Mouse (Mus musculus): ENCODE data around the gene Crkl. TPM values are rescaled to one million over a fixed set of nuclear protein-coding genes. Genes with fewer than 3 reads are reported as not detected.

The Crkl gene
- polyA plus RNA-seq, 1 experiment from 2014 or later: 57.8 TPM

DNA sequence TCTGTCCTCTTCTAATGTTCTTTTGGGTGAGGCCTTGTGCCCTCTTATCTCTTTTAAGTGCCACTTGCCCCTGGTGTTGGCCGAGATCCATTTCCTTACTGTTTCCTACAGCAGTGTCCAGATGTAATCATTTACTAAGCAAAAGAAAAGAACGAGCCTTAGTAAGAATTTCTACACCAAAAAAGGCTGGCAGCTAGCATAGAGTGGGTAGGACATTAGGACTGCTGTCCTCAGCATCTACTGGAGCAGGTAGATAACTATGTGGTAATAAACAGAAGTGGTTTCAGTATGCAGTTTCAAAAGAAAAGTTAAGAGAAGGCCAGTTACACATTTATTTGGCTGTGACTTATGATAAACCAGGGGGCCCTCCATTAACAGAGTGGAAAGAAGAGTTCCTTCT is 58.9 kb downstream of the Crkl start:
- Histone ChIP-seq H3K27me3 (replicated peaks) (no peaks in the 10 kb centered on the region), H3K9ac (no peak overlapping the region), H3K4me3 (replicated peaks) (no peak overlapping the region), H3K4me1 (replicated peaks) (peaks cover 12% of the 10 kb centered on the region), H3K9me3 (no peaks in the 10 kb centered on the region), H3K4me2 (replicated peaks) (peak overlapping the region; percentile 64), H3K36me3 (peaks cover 19% of the 10 kb centered on the region), H3K27ac (peak overlapping the region; percentile 25; the same call in 1 of the 2 replicates)
- 47% methylated on average over 2 of the region's 2 CpGs for WGBS
- no peak for ATAC-seq

DNA sequence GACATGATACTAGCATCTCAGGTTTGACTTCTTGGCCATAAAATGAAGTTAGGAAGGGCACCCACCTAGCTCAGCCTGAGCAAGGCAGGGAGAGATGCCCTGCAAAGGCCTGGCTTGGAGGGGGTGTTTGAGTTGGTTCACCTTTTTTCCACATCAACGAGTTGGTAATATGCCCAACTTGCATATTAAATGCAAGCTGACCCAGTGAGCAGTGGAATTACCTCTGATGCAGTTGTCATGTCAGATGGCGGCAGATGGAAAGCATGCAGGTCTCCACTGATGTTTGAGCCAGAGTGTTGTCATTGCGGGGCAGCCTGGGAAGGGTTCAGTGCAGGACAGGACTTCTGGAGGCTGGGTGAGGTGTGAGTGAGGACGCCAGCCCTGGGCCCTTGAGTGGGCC is 59.6 kb downstream of the Crkl start:
- Histone ChIP-seq H3K4me3 (replicated peaks) (no peak overlapping the region), H3K9ac (no peak overlapping the region), H3K4me2 (replicated peaks) (no peak overlapping the region), H3K4me1 (replicated peaks) (peaks cover 12% of the 10 kb centered on the region), H3K27ac (no peak overlapping the region), H3K9me3 (no peaks in the 10 kb centered on the region), H3K36me3 (peaks cover 23% of the 10 kb centered on the region), H3K27me3 (replicated peaks) (no peaks in the 10 kb centered on the region)
- WGBS: 93% methylated on average over 4 of the region's 4 CpGs
- no peak for ATAC-seq

DNA sequence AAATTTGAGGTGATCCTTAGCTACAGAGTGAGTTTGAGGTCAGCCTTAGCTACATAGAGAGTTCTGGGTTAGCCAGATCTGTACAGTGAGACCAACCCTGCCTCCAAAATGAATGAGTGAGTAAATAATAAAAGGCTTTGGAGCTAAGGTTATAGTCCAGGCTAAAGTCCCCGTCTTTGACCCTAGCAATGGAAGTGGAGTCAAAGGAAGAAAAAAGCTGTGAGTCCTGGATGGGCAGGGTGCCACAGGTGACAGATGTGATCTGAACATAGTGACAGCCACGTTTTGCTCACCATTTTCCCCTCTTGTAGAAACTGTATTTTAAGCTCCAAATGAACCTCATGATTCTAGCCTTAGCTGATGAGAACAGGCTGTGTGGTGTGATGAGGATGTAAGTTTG is 67.1 kb downstream of the Crkl start:
- Histone ChIP-seq H3K4me2 (replicated peaks) (no peak overlapping the region), H3K36me3 (peaks cover 50% of the 10 kb centered on the region)
- 91% methylated on average over 2 of the region's 2 CpGs for WGBS

DNA sequence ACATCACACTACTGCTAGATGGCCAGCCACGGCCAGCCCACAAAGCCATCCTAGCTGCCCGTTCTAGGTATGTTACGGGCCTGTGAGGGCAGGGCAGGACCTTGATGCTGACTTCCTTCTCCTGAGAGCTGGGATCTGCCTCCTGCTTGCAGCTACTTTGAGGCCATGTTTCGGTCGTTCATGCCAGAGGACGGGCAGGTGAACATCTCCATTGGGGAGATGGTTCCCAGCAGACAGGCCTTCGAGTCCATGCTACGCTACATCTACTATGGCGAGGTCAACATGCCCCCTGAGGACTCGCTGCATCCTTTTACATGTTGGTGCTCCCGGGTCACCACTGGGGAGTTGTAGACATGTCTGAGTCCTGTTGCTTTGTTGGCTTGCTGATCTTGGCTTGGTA is 72.4 kb downstream of the Crkl start:
- 94% methylated on average over 11 of the region's 11 CpGs for WGBS
- no peaks in the 10 kb centered on the region for H3K27me3 ChIP-seq (replicated peaks)
- H3K9me3 ChIP-seq: no peaks in the 10 kb centered on the region
- H3K4me2 ChIP-seq (replicated peaks): no peak overlapping the region
- H3K4me1 ChIP-seq (replicated peaks): peaks cover 4% of the 10 kb centered on the region; the same call in 1 of the 2 replicates
- ATAC-seq: no peak
- no peak overlapping the region for H3K9ac ChIP-seq
- H3K4me3 ChIP-seq (replicated peaks): no peak overlapping the region
- H3K27ac ChIP-seq: no peak overlapping the region
- H3K36me3 ChIP-seq: peaks cover 80% of the 10 kb centered on the region

More for the DNA sequence above, 67.1 kb downstream of the Crkl start:
- Histone ChIP-seq H3K9ac (no peak overlapping the region), H3K4me3 (replicated peaks) (no peak overlapping the region), H3K4me1 (replicated peaks) (no peaks in the 10 kb centered on the region), H3K9me3 (no peaks in the 10 kb centered on the region), H3K27ac (no peak overlapping the region), H3K27me3 (replicated peaks) (no peaks in the 10 kb centered on the region)
- ATAC-seq: no peak

DNA sequence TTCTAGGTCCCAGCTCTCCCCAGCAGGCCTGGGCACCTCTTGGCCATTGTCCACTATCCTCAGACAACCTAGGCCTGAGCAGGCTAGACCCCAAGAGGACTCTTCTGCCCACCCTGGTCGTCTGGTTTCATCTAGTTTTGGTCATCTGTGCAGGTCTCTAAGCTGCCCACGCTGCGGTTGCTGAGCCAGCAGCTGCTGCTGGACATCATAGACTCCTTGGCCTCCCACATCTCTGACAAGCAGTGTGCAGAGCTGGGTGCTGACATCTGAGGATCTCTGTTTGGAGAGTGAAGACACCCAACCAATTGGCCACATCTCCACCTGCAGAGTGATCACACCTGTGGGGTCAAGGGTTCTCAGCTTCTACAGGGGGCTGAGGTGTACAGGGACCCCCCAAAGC is 73.7 kb downstream of the Crkl start:
- ATAC-seq: no peak
- no peak overlapping the region for H3K9ac ChIP-seq
- H3K27ac ChIP-seq: peak overlapping the region; percentile 40; the same call in 1 of the 2 replicates
- no peaks in the 10 kb centered on the region for H3K9me3 ChIP-seq
- WGBS: 81% methylated on average over 3 of the region's 3 CpGs
- H3K4me3 ChIP-seq (replicated peaks): no peak overlapping the region
- H3K36me3 ChIP-seq: peaks cover 69% of the 10 kb centered on the region
- peaks cover 11% of the 10 kb centered on the region for H3K4me1 ChIP-seq (replicated peaks)
- H3K4me2 ChIP-seq (replicated peaks): no peak overlapping the region
- H3K27me3 ChIP-seq (replicated peaks): no peaks in the 10 kb centered on the region

DNA sequence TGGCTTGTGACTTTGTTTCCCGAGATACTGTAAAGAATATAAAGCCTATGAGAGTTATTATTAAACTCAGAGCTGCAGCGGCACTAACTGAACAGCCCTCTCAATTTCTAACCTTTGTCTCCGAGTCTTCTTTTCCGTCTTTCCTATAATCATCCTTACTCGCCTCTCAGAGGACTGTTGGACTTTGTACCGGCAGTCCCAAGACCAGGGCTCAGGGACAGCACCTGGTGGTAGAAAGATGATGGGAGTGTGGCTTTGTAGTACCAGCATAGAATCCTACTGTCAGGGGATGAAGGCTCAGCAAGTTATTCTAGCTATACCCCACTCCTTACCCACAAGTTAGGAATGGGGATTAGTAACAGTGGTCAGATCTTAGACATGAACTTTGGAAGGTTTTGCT is 74.4 kb downstream of the Crkl start:
- Histone ChIP-seq H3K9ac (no peak overlapping the region), H3K36me3 (peaks cover 63% of the 10 kb centered on the region), H3K4me1 (replicated peaks) (peaks cover 11% of the 10 kb centered on the region), H3K9me3 (no peaks in the 10 kb centered on the region), H3K27me3 (replicated peaks) (no peaks in the 10 kb centered on the region), H3K4me3 (replicated peaks) (no peak overlapping the region), H3K27ac (0 out of 2 replicates have a peak overlapping the region, but pooled peaks have one; percentile 40), H3K4me2 (replicated peaks) (no peak overlapping the region)
- WGBS: 70% methylated on average over 6 of the region's 6 CpGs
- ATAC-seq: peak; percentile 16; the same call in 1 of the 2 replicates

DNA sequence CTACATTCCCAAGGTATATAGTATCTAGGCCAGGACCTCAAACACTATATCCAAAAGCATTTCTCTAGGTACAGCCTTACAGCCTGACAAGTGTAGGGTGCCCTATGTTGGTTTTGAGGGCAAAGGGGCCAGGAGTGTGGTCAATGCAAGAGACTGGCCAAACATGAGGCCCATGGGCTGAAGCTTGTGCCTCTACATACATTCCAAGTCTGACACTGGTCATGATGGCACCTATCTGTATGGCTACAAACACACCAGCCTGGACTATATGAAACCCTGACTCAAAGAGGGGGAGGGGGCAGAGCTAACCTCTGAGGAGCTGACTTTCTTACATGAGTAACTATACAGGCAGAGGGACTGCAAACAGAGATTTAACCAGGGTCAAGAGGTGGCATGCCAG is 75.8 kb downstream of the Crkl start:
- H3K9ac ChIP-seq: no peak overlapping the region
- H3K27me3 ChIP-seq (replicated peaks): no peaks in the 10 kb centered on the region
- peaks cover 52% of the 10 kb centered on the region for H3K36me3 ChIP-seq
- H3K4me2 ChIP-seq (replicated peaks): no peak overlapping the region
- H3K4me3 ChIP-seq (replicated peaks): no peak overlapping the region
- H3K27ac ChIP-seq: no peak overlapping the region
- no peaks in the 10 kb centered on the region for H3K9me3 ChIP-seq
- ATAC-seq: no peak
- peaks cover 17% of the 10 kb centered on the region for H3K4me1 ChIP-seq (replicated peaks)

DNA sequence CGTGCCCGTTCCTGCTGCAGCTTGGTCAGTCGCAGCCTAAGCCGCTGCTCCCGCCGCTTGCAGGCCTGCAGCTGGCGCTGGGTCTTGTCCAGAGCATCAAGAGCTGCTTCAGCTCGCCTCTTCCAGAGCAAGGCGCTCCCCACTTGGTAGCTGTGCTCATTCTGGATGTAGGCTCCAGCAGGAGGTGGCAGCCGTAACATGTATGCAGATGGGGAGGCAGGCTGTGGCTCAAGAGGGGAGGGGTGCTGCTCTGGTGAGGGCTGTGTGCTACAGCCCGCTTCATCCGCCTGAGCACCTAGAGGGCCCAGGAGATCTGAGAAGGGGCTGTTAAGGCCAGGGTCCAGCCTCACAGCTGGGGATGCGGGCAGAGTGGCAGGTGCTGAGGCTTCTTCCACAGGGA is 76.5 kb downstream of the Crkl start:
- H3K4me1 ChIP-seq (replicated peaks): peaks cover 17% of the 10 kb centered on the region
- no peak overlapping the region for H3K27ac ChIP-seq
- peaks cover 45% of the 10 kb centered on the region for H3K36me3 ChIP-seq
- no peaks in the 10 kb centered on the region for H3K27me3 ChIP-seq (replicated peaks)
- no peak overlapping the region for H3K4me2 ChIP-seq (replicated peaks)
- no peaks in the 10 kb centered on the region for H3K9me3 ChIP-seq
- ATAC-seq: no peak
- no peak overlapping the region for H3K9ac ChIP-seq
- H3K4me3 ChIP-seq (replicated peaks): no peak overlapping the region
- WGBS: 91% methylated on average over 13 of the region's 13 CpGs

DNA sequence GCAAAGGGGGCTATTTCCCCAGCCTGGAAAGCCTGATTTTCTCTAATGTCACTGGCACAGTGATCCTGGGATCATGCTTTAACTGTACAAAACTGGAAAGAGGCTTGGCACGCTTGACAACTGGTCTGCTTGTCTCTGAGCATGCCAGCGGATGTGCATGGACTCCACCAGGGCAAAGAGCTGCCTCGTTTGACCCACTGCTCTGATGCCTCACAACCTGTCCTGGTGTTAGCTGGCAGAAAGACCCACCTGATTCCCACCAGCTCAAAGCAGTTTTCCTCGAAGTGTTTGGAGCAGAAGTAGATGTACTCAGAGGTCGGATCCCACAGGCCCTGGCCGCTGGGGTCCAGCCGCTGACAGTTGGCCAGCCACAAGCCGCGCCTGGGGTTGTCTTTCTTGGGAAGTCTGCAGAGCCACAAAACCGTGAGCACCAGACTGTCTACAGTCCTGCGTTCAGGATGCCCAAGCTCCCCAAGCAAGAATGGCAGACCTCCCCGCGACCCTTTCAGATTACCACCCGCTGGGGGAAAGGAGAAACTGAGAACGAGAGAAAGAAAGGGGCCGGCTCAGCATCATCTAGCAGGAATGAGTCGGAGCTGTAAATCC is 78.3 kb downstream of the Crkl start:
- Histone ChIP-seq H3K27ac (peak overlapping the region; percentile 98), H3K4me1 (replicated peaks) (peaks cover 17% of the 10 kb centered on the region), H3K9me3 (no peaks in the 10 kb centered on the region), H3K27me3 (replicated peaks) (no peaks in the 10 kb centered on the region), H3K4me2 (replicated peaks) (peak overlapping the region; percentile 77), H3K9ac (peak overlapping the region; percentile 81), H3K4me3 (replicated peaks) (peak overlapping the region; percentile 70), H3K36me3 (peaks cover 33% of the 10 kb centered on the region)
- WGBS: 11% methylated on average over 17 of the region's 17 CpGs
- peak; percentile 2; the same call in 1 of the 2 replicates for ATAC-seq

DNA sequence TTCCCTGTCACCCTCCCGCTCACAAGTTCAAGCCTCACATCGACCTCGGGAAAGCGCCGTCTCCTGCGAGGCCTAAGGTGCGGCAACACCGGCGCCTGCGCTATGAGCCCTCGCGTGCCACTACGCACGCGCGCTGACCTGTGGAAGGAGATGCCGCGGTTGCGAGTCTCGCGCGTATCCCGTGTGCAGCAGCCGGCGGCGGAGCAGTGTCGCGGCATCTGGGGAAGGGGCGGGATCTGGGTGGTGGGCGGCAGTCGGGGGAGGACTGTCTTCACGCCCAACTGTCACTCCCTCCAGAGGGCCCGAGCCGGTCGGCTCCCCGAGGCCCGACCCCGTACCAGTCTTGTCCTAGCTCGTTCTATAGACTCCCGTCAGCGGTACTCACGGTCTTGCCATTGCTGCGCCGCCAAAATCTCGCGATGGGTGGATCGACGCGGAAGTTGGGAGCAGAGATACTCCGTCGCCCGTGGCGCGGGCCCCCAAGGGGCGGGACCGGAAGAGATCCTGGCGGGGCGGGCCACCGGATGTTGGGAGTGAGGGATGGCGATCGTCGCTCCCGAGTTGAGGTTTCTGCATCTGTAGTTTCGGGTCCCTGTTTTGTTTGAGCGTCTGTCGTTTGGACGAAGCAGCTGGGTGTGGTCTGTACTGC is 79.0 kb downstream of the Crkl start, which contains the start of gene Thap7:
Gene Thap7, minus strand, starts transcription at position 497 of the 649 bp plus-strand sequence.
- Histone ChIP-seq H3K4me3 (replicated peaks) (peak within 1 kb of the TSS; percentile 70), H3K27me3 (replicated peaks) (no peaks in the 10 kb centered on the region), H3K27ac (peak within 1 kb of the TSS; percentile 98), H3K4me1 (replicated peaks) (peaks cover 17% of the 10 kb centered on the region), H3K36me3 (peaks cover 26% of the 10 kb centered on the region), H3K9ac (peak within 1 kb of the TSS; percentile 81), H3K9me3 (no peaks in the 10 kb centered on the region), H3K4me2 (replicated peaks) (peak within 1 kb of the TSS; percentile 77)
- peak; percentile 97 for ATAC-seq
- under 1% methylated on average over 67 of the region's 67 CpGs for WGBS

DNA sequence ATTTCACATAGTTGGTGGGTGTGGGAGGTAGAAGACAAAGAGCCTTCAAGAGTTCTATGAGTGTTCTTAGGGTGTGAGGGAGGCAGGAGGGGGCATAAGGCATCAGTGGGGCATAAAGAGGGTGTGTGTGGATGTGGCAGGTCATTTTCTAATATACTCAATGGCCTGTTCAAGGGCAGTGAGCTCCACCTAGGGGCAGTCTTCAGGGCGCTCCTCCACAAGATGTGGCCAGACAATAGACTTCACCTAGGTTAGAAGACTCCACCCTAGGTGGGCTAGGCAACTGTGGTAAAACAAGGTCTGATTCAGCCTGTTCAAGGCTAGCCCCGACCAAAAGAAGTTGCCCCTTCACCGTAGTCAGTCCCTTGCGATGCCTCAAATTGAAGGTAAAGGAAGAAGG is 80.5 kb downstream of the Crkl start:
- 62% methylated on average over 4 of the region's 4 CpGs for WGBS

DNA sequence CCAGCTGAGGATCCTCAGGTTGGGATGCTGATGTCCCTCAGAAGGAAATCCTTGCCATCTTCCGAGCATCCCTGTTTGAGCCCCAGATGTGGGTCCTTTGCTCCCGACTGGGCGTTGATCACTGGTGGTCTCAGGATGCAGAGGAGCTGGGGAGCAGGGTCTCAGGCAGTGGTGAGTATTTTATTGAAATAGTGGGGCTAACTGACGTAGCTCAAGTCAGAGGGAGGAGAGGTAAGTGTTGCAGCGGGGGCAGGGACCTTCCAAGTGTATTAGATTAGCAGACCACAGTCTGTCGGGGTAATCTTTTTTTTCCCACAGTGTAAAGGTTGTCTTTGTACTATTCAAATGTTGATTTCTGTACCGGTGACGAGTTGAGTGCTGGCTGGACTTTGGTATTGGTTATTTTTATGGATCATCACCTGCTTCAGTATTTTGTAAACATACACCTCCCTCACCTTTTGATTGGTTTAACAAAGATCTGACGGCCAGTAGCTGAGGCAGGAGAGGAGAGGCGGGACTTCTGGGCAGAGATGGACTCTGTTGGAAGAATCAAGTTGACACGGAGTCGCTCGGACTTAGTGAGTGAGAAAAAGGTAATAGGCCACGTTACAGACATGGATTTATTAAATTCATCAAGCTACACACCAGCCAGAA is 81.0 kb downstream of the Crkl start:
- Histone ChIP-seq H3K4me3 (replicated peaks) (no peak overlapping the region), H3K36me3 (peaks cover 10% of the 10 kb centered on the region), H3K27me3 (replicated peaks) (no peaks in the 10 kb centered on the region), H3K4me1 (replicated peaks) (peaks cover 17% of the 10 kb centered on the region), H3K4me2 (replicated peaks) (no peak overlapping the region), H3K9ac (no peak overlapping the region), H3K27ac (no peak overlapping the region), H3K9me3 (no peaks in the 10 kb centered on the region)
- no peak for ATAC-seq
- 70% methylated on average over 14 of the region's 14 CpGs for WGBS

More for the DNA sequence above, 80.5 kb downstream of the Crkl start:
- peaks cover 17% of the 10 kb centered on the region for H3K4me1 ChIP-seq (replicated peaks)
- H3K36me3 ChIP-seq: peaks cover 14% of the 10 kb centered on the region
- ATAC-seq: no peak
- no peaks in the 10 kb centered on the region for H3K9me3 ChIP-seq
- H3K27ac ChIP-seq: no peak overlapping the region
- no peak overlapping the region for H3K4me2 ChIP-seq (replicated peaks)
- no peak overlapping the region for H3K9ac ChIP-seq
- H3K4me3 ChIP-seq (replicated peaks): no peak overlapping the region; the same call in 1 of the 2 replicates
- no peaks in the 10 kb centered on the region for H3K27me3 ChIP-seq (replicated peaks)
